Mouse (Mus musculus) megakaryocyte, embryonic 14.5 days (primary cell): ENCODE measurements at regions not wholly inside any gene's neighbourhood (a gene's known extent, or its start where the extent isn't known, plus 50 kb on each side); places are given as distances from the start of the nearest gene placed in this dataset.

Source experiments
- FLI1 ChIP-seq: IDR thresholded peaks from 2 replicates; pipeline ENCODE4 v1.6.1; 2012; ENCODE audit warnings: low read length, inconsistent platforms, mixed read lengths
- GATA1 ChIP-seq: IDR thresholded peaks from 3 replicates; pipeline ENCODE4 v1.6.1; 2012; ENCODE audit warnings: mixed read lengths, low read length, inconsistent platforms, borderline replicate concordance

- TF ChIP-seq GATA1 (no peak), FLI1 (no peak)
These were observed 73.5 kb upstream of the Aldh1b1 start for GRCm38 (mm10) chr4:45725055-45725910.
